Mouse (Mus musculus): Measurements from ENCODE around the gene Pde1c. TPM values are rescaled to one million over a fixed set of nuclear protein-coding genes. Genes with fewer than 3 reads are reported as not detected.

Pde1c gene
- total RNA-seq, 1 experiment, result 0.18 TPM

GRCm38 (mm10) chr6:56367257-56367656 is 201.6 kb downstream of the Pde1c start:
- no peak overlapping the region for H3K9ac ChIP-seq (ENCODE audit: insufficient read depth, low read depth, low read length, poor library complexity, severe bottlenecking)
- no peaks in the 10 kb centered on the region for H3K36me3 ChIP-seq (ENCODE audit: control insufficient read depth, insufficient read depth, low read length, poor library complexity, severe bottlenecking)
- TF ChIP-seq ZNF384 (IDR thresholded peaks at IDR 0.05; ENCODE audit: low read depth, low read length) (no peak), MAFK (IDR thresholded peaks at IDR 0.05; ENCODE audit: insufficient read depth, low read depth, low read length) (no peak), ZC3H11A (IDR thresholded peaks at IDR 0.05; ENCODE audit: borderline replicate concordance, low read depth, low read length) (no peak), HCFC1 (IDR thresholded peaks at IDR 0.05; ENCODE audit: borderline replicate concordance, insufficient read depth, low read length) (no peak), CHD2 (IDR thresholded peaks at IDR 0.05; ENCODE audit: low read depth, low read length) (no peak)
- H3K4me3 ChIP-seq (ENCODE audit: insufficient read depth in 1 of 2, low read depth in 1 of 2, low read length in 2 of 2, poor library complexity in 1 of 2, severe bottlenecking in 1 of 2), result no peak overlapping the region
- H3K9me3 ChIP-seq (ENCODE audit: control insufficient read depth, insufficient read depth, low read depth, low read length), result no peaks in the 10 kb centered on the region
- H3K4me1 ChIP-seq (ENCODE audit: control insufficient read depth in 2 of 2, insufficient read depth in 2 of 2, low read length in 2 of 2, poor library complexity in 1 of 2), result peaks cover 0 to under 1% of the 10 kb centered on the region in 2 experiments; a peak in 1 of 4 replicates
- DNase-seq (ENCODE audit: low read depth, low spot score), result no peak
- in situ Hi-C loops (cut with MboI; ENCODE audit: low sequenced_read_pairs in 2 of 2, unreplicated experiment in 2 of 2), result no loop called here
- H3K27ac ChIP-seq (ENCODE audit: insufficient read depth, low read depth, low read length, poor library complexity, severe bottlenecking), result no peak overlapping the region

- H3K36me3 ChIP-seq (ENCODE audit: control insufficient read depth, insufficient read depth, low read length, poor library complexity, severe bottlenecking), result no peaks in the 10 kb centered on the region
- DNase-seq (ENCODE audit: low read depth, low spot score), result no peak
- no peak overlapping the region for H3K27ac ChIP-seq (ENCODE audit: insufficient read depth, low read depth, low read length, poor library complexity, severe bottlenecking)
- H3K9ac ChIP-seq (ENCODE audit: insufficient read depth, low read depth, low read length, poor library complexity, severe bottlenecking), result no peak overlapping the region
- no peak overlapping the region for H3K4me3 ChIP-seq (ENCODE audit: insufficient read depth in 1 of 2, low read depth in 1 of 2, low read length in 2 of 2, poor library complexity in 1 of 2, severe bottlenecking in 1 of 2)
- in situ Hi-C loops (cut with MboI; ENCODE audit: low sequenced_read_pairs in 2 of 2, unreplicated experiment in 2 of 2), result no loop called here
- H3K4me1 ChIP-seq (ENCODE audit: control insufficient read depth in 2 of 2, insufficient read depth in 2 of 2, low read length in 2 of 2, poor library complexity in 1 of 2), result peaks cover 0 to 3% of the 10 kb centered on the region in 2 experiments; a peak in 1 of 4 replicates
- TF ChIP-seq CHD2 (IDR thresholded peaks at IDR 0.05; ENCODE audit: low read depth, low read length), result no peak
- no peak for TF ChIP-seq HCFC1 (IDR thresholded peaks at IDR 0.05; ENCODE audit: borderline replicate concordance, insufficient read depth, low read length)
- no peak for TF ChIP-seq ZC3H11A (IDR thresholded peaks at IDR 0.05; ENCODE audit: borderline replicate concordance, low read depth, low read length)
- no peak for TF ChIP-seq ZNF384 (IDR thresholded peaks at IDR 0.05; ENCODE audit: low read depth, low read length)
- TF ChIP-seq MAFK (IDR thresholded peaks at IDR 0.05; ENCODE audit: insufficient read depth, low read depth, low read length), result no peak
- no peaks in the 10 kb centered on the region for H3K9me3 ChIP-seq (ENCODE audit: control insufficient read depth, insufficient read depth, low read depth, low read length)
Observed at GRCm38 (mm10) chr6:56362650-56363049, 206.3 kb downstream of the Pde1c start.

DNA sequence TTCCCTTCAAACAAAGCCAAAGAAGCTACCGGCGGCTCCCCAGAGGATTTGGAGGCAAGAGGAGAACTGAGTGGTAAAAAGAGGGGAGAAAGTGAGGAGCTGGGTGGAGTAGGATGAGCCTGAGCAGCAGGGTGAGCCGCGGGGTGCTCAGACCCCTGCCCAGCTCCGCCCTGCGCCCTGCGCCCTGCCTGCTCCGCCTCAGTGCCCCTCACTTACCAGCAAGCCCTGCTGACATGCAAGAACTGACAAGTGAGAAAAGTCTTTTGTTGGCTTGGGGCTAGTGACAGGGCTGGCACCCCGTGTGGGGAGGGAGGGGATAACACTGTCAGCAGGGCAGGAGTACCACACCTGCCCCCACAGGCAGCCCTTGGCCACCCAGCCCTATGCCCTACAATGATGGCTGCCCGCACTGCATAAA is 206.8 kb downstream of the Pde1c start:
- DNase-seq (ENCODE audit: low read depth, low spot score), result peak; percentile 21
- Histone ChIP-seq H3K4me3 (ENCODE audit: insufficient read depth in 1 of 2, low read depth in 1 of 2, low read length in 2 of 2, poor library complexity in 1 of 2, severe bottlenecking in 1 of 2) (peak overlapping the region; percentile 18 to 50; a peak in 3 of 4 replicates), H3K4me1 (ENCODE audit: control insufficient read depth in 2 of 2, insufficient read depth in 2 of 2, low read length in 2 of 2, poor library complexity in 1 of 2) (peaks cover 0 to 3% of the 10 kb centered on the region in 2 experiments; a peak in 1 of 4 replicates), H3K9ac (ENCODE audit: insufficient read depth, low read depth, low read length, poor library complexity, severe bottlenecking) (no peak overlapping the region), H3K36me3 (ENCODE audit: control insufficient read depth, insufficient read depth, low read length, poor library complexity, severe bottlenecking) (no peaks in the 10 kb centered on the region), H3K27ac (ENCODE audit: insufficient read depth, low read depth, low read length, poor library complexity, severe bottlenecking) (no peak overlapping the region), H3K9me3 (ENCODE audit: control insufficient read depth, insufficient read depth, low read depth, low read length) (no peaks in the 10 kb centered on the region)
- in situ Hi-C loops (cut with MboI; ENCODE audit: low sequenced_read_pairs in 2 of 2, unreplicated experiment in 2 of 2), result no loop called here
- TF ChIP-seq CHD2 (IDR thresholded peaks at IDR 0.05; ENCODE audit: low read depth, low read length) (no peak), ZC3H11A (IDR thresholded peaks at IDR 0.05; ENCODE audit: borderline replicate concordance, low read depth, low read length) (no peak), MAFK (IDR thresholded peaks at IDR 0.05; ENCODE audit: insufficient read depth, low read depth, low read length) (no peak), ZNF384 (IDR thresholded peaks at IDR 0.05; ENCODE audit: low read depth, low read length) (no peak), HCFC1 (IDR thresholded peaks at IDR 0.05; ENCODE audit: borderline replicate concordance, insufficient read depth, low read length) (no peak)

- peaks cover 0 to 3% of the 10 kb centered on the region in 2 experiments; a peak in 1 of 4 replicates for H3K4me1 ChIP-seq (ENCODE audit: control insufficient read depth in 2 of 2, insufficient read depth in 2 of 2, low read length in 2 of 2, poor library complexity in 1 of 2)
- H3K4me3 ChIP-seq (ENCODE audit: insufficient read depth in 1 of 2, low read depth in 1 of 2, low read length in 2 of 2, poor library complexity in 1 of 2, severe bottlenecking in 1 of 2), result peak overlapping the region; percentile 18 to 50; a peak in 3 of 4 replicates
- no peaks in the 10 kb centered on the region for H3K9me3 ChIP-seq (ENCODE audit: control insufficient read depth, insufficient read depth, low read depth, low read length)
- in situ Hi-C loops (cut with MboI; ENCODE audit: low sequenced_read_pairs in 2 of 2, unreplicated experiment in 2 of 2), result no loop called here
- H3K36me3 ChIP-seq (ENCODE audit: control insufficient read depth, insufficient read depth, low read length, poor library complexity, severe bottlenecking), result no peaks in the 10 kb centered on the region
- no peak overlapping the region for H3K27ac ChIP-seq (ENCODE audit: insufficient read depth, low read depth, low read length, poor library complexity, severe bottlenecking)
- DNase-seq (ENCODE audit: low read depth, low spot score), result peak; percentile 6
- H3K9ac ChIP-seq (ENCODE audit: insufficient read depth, low read depth, low read length, poor library complexity, severe bottlenecking), result no peak overlapping the region
- TF ChIP-seq ZC3H11A (IDR thresholded peaks at IDR 0.05; ENCODE audit: borderline replicate concordance, low read depth, low read length), result no peak
- no peak for TF ChIP-seq ZNF384 (IDR thresholded peaks at IDR 0.05; ENCODE audit: low read depth, low read length)
- TF ChIP-seq HCFC1 (IDR thresholded peaks at IDR 0.05; ENCODE audit: borderline replicate concordance, insufficient read depth, low read length), result no peak
- no peak for TF ChIP-seq CHD2 (IDR thresholded peaks at IDR 0.05; ENCODE audit: low read depth, low read length)
- no peak for TF ChIP-seq MAFK (IDR thresholded peaks at IDR 0.05; ENCODE audit: insufficient read depth, low read depth, low read length)
Observed at GRCm38 (mm10) chr6:56361348-56362127, 207.4 kb downstream of the Pde1c start.

Measured in ES-E14 (cell line).